Mouse (Mus musculus): ENCODE measurements around the gene Gm6993. TPM values are rescaled to one million over a fixed set of nuclear protein-coding genes. Genes with fewer than 3 reads are reported as not detected.

Gm6993 gene
- polyA plus RNA-seq, 1 experiment from 2014 or later = not detected

GRCm38 (mm10) chr12:31263921-31264320, 23.4 kb downstream of the Gm6993 start:
- H3K36me3 ChIP-seq (replicated peaks) = no peaks in the 10 kb centered on the region
- 30% methylated on average over 7 of the region's 7 CpGs for WGBS (ENCODE audit: insufficient replicate concordance)
- ATAC-seq (ENCODE audit: insufficient read depth) = no peak
- peaks cover 47% of the 10 kb centered on the region for H3K27me3 ChIP-seq
- H3K9me3 ChIP-seq (replicated peaks) = no peaks in the 10 kb centered on the region
- no peaks in the 10 kb centered on the region for H3K4me1 ChIP-seq (replicated peaks)
- no peak overlapping the region for H3K4me3 ChIP-seq (replicated peaks)
- H3K27ac ChIP-seq (replicated peaks) = no peak overlapping the region
- H3K4me2 ChIP-seq = no peak overlapping the region
- no peak overlapping the region for H3K9ac ChIP-seq

GRCm38 (mm10) chr12:31265005-31265721, 24.6 kb downstream of the Gm6993 start, which contains the start of gene Lamb1:
Gene Lamb1 (plus strand): TSS chr12:31265234.
- Histone ChIP-seq H3K4me3 (replicated peaks) (peak within 1 kb of the TSS; percentile 38), H3K36me3 (replicated peaks) (no peaks in the 10 kb centered on the region), H3K27ac (replicated peaks) (no peak within 1 kb of the TSS), H3K9me3 (replicated peaks) (no peaks in the 10 kb centered on the region), H3K27me3 (peaks cover 47% of the 10 kb centered on the region), H3K4me2 (peak within 1 kb of the TSS; percentile 55), H3K4me1 (replicated peaks) (no peaks in the 10 kb centered on the region), H3K9ac (no peak within 1 kb of the TSS)
- under 1% methylated on average over 39 of the region's 39 CpGs for WGBS (ENCODE audit: insufficient replicate concordance)
- ATAC-seq (ENCODE audit: insufficient read depth) = no peak

- H3K4me2 ChIP-seq = peak overlapping the region; percentile 55
- H3K9ac ChIP-seq = no peak overlapping the region
- peak overlapping the region; percentile 38 for H3K4me3 ChIP-seq (replicated peaks)
- H3K9me3 ChIP-seq (replicated peaks) = no peaks in the 10 kb centered on the region
- H3K27ac ChIP-seq (replicated peaks) = no peak overlapping the region
- under 1% methylated on average over 50 of the region's 50 CpGs for WGBS (ENCODE audit: insufficient replicate concordance)
- no peaks in the 10 kb centered on the region for H3K4me1 ChIP-seq (replicated peaks)
- no peaks in the 10 kb centered on the region for H3K36me3 ChIP-seq (replicated peaks)
- peaks cover 47% of the 10 kb centered on the region for H3K27me3 ChIP-seq
- no peak for ATAC-seq (ENCODE audit: insufficient read depth)
Measured at GRCm38 (mm10) chr12:31265722-31266431, 25.3 kb downstream of the Gm6993 start.

GRCm38 (mm10) chr12:31266686-31267085, 26.1 kb downstream of the Gm6993 start:
- Histone ChIP-seq H3K4me1 (replicated peaks) (no peaks in the 10 kb centered on the region; the same call in 1 of the 2 replicates), H3K27me3 (peaks cover 47% of the 10 kb centered on the region), H3K9ac (no peak overlapping the region), H3K27ac (replicated peaks) (no peak overlapping the region), H3K36me3 (replicated peaks) (no peaks in the 10 kb centered on the region), H3K4me2 (peak overlapping the region; percentile 55), H3K9me3 (replicated peaks) (no peaks in the 10 kb centered on the region), H3K4me3 (replicated peaks) (peak overlapping the region; percentile 38; the same call in 1 of the 2 replicates)
- WGBS (ENCODE audit: insufficient replicate concordance) = 6% methylated on average over 15 of the region's 15 CpGs
- no peak for ATAC-seq (ENCODE audit: insufficient read depth)

GRCm38 (mm10) chr12:31267363-31267762, 26.8 kb downstream of the Gm6993 start:
- no peak for ATAC-seq (ENCODE audit: insufficient read depth)
- Histone ChIP-seq H3K27ac (replicated peaks) (no peak overlapping the region), H3K9me3 (replicated peaks) (no peaks in the 10 kb centered on the region), H3K4me2 (0 out of 2 replicates have a peak overlapping the region, but pooled peaks have one; percentile 55), H3K9ac (no peak overlapping the region), H3K27me3 (peaks cover 47% of the 10 kb centered on the region), H3K4me3 (replicated peaks) (no peak overlapping the region), H3K36me3 (replicated peaks) (no peaks in the 10 kb centered on the region), H3K4me1 (replicated peaks) (no peaks in the 10 kb centered on the region; the same call in 1 of the 2 replicates)
- 45% methylated on average over 4 of the region's 4 CpGs for WGBS (ENCODE audit: insufficient replicate concordance)

GRCm38 (mm10) chr12:31268315-31268714, 27.7 kb downstream of the Gm6993 start:
- H3K36me3 ChIP-seq (replicated peaks) = no peaks in the 10 kb centered on the region
- H3K4me3 ChIP-seq (replicated peaks) = no peak overlapping the region
- no peak overlapping the region for H3K4me2 ChIP-seq
- no peaks in the 10 kb centered on the region for H3K9me3 ChIP-seq (replicated peaks)
- no peak overlapping the region for H3K27ac ChIP-seq (replicated peaks)
- no peak for ATAC-seq (ENCODE audit: insufficient read depth)
- H3K4me1 ChIP-seq (replicated peaks) = no peaks in the 10 kb centered on the region; the same call in 1 of the 2 replicates
- H3K27me3 ChIP-seq = peaks cover 40% of the 10 kb centered on the region
- 46% methylated on average over 3 of the region's 3 CpGs for WGBS (ENCODE audit: insufficient replicate concordance)
- H3K9ac ChIP-seq = no peak overlapping the region

GRCm38 (mm10) chr12:31269020-31269597, 28.5 kb downstream of the Gm6993 start:
- Histone ChIP-seq H3K4me3 (replicated peaks) (no peak overlapping the region), H3K9me3 (replicated peaks) (no peaks in the 10 kb centered on the region), H3K27me3 (peaks cover 34% of the 10 kb centered on the region), H3K4me2 (no peak overlapping the region), H3K9ac (no peak overlapping the region), H3K27ac (replicated peaks) (no peak overlapping the region), H3K36me3 (replicated peaks) (no peaks in the 10 kb centered on the region), H3K4me1 (replicated peaks) (no peaks in the 10 kb centered on the region; the same call in 1 of the 2 replicates)
- no peak for ATAC-seq (ENCODE audit: insufficient read depth)
- WGBS (ENCODE audit: insufficient replicate concordance) = 61% methylated on average over 12 of the region's 12 CpGs

- Histone ChIP-seq H3K4me2 (no peak overlapping the region), H3K27ac (replicated peaks) (no peak overlapping the region), H3K4me1 (replicated peaks) (no peaks in the 10 kb centered on the region; the same call in 1 of the 2 replicates), H3K27me3 (peaks cover 21% of the 10 kb centered on the region), H3K9me3 (replicated peaks) (no peaks in the 10 kb centered on the region), H3K9ac (no peak overlapping the region), H3K4me3 (replicated peaks) (no peak overlapping the region), H3K36me3 (replicated peaks) (no peaks in the 10 kb centered on the region)
- ATAC-seq (ENCODE audit: insufficient read depth) = no peak
- 76% methylated on average over 10 of the region's 10 CpGs for WGBS (ENCODE audit: insufficient replicate concordance)
Measured at GRCm38 (mm10) chr12:31270361-31270760, 29.8 kb downstream of the Gm6993 start.

- peaks cover 17% of the 10 kb centered on the region for H3K27me3 ChIP-seq
- 56% methylated on average over 5 of the region's 5 CpGs for WGBS (ENCODE audit: insufficient replicate concordance)
- ATAC-seq (ENCODE audit: insufficient read depth) = no peak
- no peaks in the 10 kb centered on the region for H3K36me3 ChIP-seq (replicated peaks)
- H3K4me3 ChIP-seq (replicated peaks) = no peak overlapping the region
- H3K27ac ChIP-seq (replicated peaks) = no peak overlapping the region
- H3K4me2 ChIP-seq = no peak overlapping the region
- H3K4me1 ChIP-seq (replicated peaks) = no peaks in the 10 kb centered on the region; the same call in 1 of the 2 replicates
- H3K9me3 ChIP-seq (replicated peaks) = no peaks in the 10 kb centered on the region
- no peak overlapping the region for H3K9ac ChIP-seq
Measured at GRCm38 (mm10) chr12:31270776-31271175, 30.2 kb downstream of the Gm6993 start.

GRCm38 (mm10) chr12:31271361-31272011, 30.9 kb downstream of the Gm6993 start:
- H3K4me3 ChIP-seq (replicated peaks) = no peak overlapping the region
- H3K9me3 ChIP-seq (replicated peaks) = no peaks in the 10 kb centered on the region
- no peak overlapping the region for H3K9ac ChIP-seq
- H3K36me3 ChIP-seq (replicated peaks) = no peaks in the 10 kb centered on the region
- H3K27ac ChIP-seq (replicated peaks) = no peak overlapping the region
- H3K27me3 ChIP-seq = peaks cover 10% of the 10 kb centered on the region
- no peak overlapping the region for H3K4me2 ChIP-seq
- 23% methylated on average over 16 of the region's 16 CpGs for WGBS (ENCODE audit: insufficient replicate concordance)
- ATAC-seq (ENCODE audit: insufficient read depth) = no peak
- no peaks in the 10 kb centered on the region; the same call in 1 of the 2 replicates for H3K4me1 ChIP-seq (replicated peaks)

Data from liver, embryonic 15.5 days (tissue).